Mouse (Mus musculus) urinary bladder, adult 18-20 months (tissue): ENCODE data around the gene Ipo7.
"Not testable (repeated sequence)": the region's sequence is repeated elsewhere in the genome, so short reads cannot be mapped to it uniquely, and the experiment has no call there.

Source experiments
- DNase-seq, 2 experiments: peaks; one replicate each; pipeline ENCODE4 v3.0.0; 2022; ENCODE audit warnings: low spot score in 2 of 2, mixed read lengths in 2 of 2

The Ipo7 gene

GRCm38 (mm10) chr7:110018117-110018630 is at the start of gene Ipo7:
Gene Ipo7, plus strand, starts transcription at chr7:110018274.
- peak; percentile 88 to 91 for DNase-seq

- no peak for DNase-seq
Measured at GRCm38 (mm10) chr7:109968924-109969450, 49.1 kb upstream of the Ipo7 start.

GRCm38 (mm10) chr7:109969542-109969941 is 48.5 kb upstream of the Ipo7 start:
- DNase-seq = no peak

- DNase-seq = no peak
Measured at GRCm38 (mm10) chr7:109975966-109976715, 41.9 kb upstream of the Ipo7 start.

- DNase-seq = not testable (repeated sequence)
Measured at GRCm38 (mm10) chr7:109977131-109977530, 40.9 kb upstream of the Ipo7 start.

- DNase-seq = not testable (repeated sequence)
Measured at GRCm38 (mm10) chr7:109984608-109985007, 33.5 kb upstream of the Ipo7 start.

- DNase-seq = no peak
Measured at GRCm38 (mm10) chr7:109985661-109986132, 32.4 kb upstream of the Ipo7 start.

GRCm38 (mm10) chr7:109986133-109986669 is 31.9 kb upstream of the Ipo7 start:
- peak; percentile 99 for DNase-seq

GRCm38 (mm10) chr7:109986775-109987174 is 31.3 kb upstream of the Ipo7 start, which contains the start of gene Tmem41b:
Gene Tmem41b, minus strand, starts transcription at chr7:109986929.
- not testable (repeated sequence) for DNase-seq

- DNase-seq = no peak
Measured at GRCm38 (mm10) chr7:109991286-109991685, 26.8 kb upstream of the Ipo7 start.

GRCm38 (mm10) chr7:109993157-109993959 is 24.7 kb upstream of the Ipo7 start:
- peak; percentile 33 to 59 for DNase-seq

- no peak for DNase-seq
Measured at GRCm38 (mm10) chr7:109998388-109998787, 19.7 kb upstream of the Ipo7 start.

- DNase-seq = no peak
Measured at GRCm38 (mm10) chr7:110002092-110002491, 16.0 kb upstream of the Ipo7 start.

GRCm38 (mm10) chr7:110002968-110003367 is 15.1 kb upstream of the Ipo7 start:
- peak; percentile 24 to 30 for DNase-seq

GRCm38 (mm10) chr7:110005976-110006375 is 12.1 kb upstream of the Ipo7 start:
- no peak for DNase-seq

- no peak for DNase-seq
Measured at GRCm38 (mm10) chr7:110006471-110007195, 11.4 kb upstream of the Ipo7 start.

- DNase-seq = no peak
Measured at GRCm38 (mm10) chr7:110008513-110008912, 9.6 kb upstream of the Ipo7 start.

- DNase-seq = no peak
Measured at GRCm38 (mm10) chr7:110009084-110009483, 9.0 kb upstream of the Ipo7 start.

- DNase-seq = no peak
Measured at GRCm38 (mm10) chr7:110011417-110011816, 6.7 kb upstream of the Ipo7 start.

- DNase-seq = no peak
Measured at GRCm38 (mm10) chr7:110014272-110014671, 3.8 kb upstream of the Ipo7 start.
